Mouse (Mus musculus) ES-CJ7 (cell line): ENCODE data around the gene Pard3b.

Source experiments
- DNase-seq: peaks from one replicate; pipeline ENCODE4 v3.0.0; 2011; ENCODE audit warnings: low read depth, low spot score

Gene Pard3b

DNA sequence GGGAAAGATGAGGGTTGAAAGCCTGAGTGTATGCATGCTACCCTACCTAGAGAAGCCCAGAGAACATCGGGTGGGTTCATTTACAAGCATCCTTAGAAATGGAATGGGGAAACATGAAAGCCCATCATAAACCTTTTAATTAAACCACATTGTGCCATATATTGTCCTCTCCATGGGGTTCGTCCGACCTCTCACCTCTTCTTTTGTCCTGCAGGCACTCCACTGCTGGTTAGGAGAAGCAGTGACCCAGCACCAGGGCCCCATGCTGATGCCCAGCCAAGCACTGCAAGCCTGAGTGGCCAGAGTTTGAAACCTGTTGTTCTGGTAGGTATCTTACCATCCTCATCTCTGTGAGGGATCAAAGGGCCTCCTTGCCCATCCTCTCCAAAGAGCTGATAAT lies 437.5 kb downstream of the Pard3b start:
- no peak for DNase-seq

DNA sequence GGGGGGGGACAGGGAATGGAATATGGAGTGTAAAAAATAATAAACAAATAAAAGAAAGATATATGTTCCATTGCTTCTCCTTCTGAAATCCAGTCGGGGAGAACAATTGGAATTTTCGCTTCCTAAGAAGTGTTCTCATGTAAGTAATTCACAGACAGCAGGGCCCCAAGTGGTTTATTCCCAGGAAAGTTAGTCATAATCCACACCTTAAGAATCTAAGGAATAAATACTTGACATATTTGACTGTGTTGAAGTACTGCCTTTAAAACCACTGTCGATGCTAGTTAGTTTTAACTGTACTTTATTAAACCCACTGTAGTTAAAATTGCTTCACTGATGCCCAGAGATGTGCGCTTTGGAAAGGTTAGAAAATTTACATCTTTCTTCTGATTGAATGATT lies 442.5 kb downstream of the Pard3b start:
- DNase-seq: no peak

DNA sequence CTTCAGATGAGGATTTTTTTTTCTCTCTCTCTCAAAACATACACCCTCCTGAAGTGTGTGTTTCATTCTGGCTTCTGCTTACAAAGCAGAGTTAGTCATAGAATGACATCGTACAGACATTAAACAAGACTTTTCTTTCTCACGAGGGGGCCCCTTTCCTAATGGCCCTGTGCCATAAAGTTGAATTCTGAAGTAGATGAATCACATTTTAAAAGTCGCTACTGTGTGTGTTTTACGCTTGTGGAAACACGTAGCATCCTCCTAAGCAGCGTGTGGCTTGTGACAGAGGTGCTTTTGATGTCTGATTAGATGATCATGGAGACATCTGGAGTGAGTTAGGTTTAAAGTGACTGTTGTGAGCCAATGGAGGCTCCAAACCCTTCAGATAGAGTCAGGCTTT lies 447.4 kb downstream of the Pard3b start:
- no peak for DNase-seq

DNA sequence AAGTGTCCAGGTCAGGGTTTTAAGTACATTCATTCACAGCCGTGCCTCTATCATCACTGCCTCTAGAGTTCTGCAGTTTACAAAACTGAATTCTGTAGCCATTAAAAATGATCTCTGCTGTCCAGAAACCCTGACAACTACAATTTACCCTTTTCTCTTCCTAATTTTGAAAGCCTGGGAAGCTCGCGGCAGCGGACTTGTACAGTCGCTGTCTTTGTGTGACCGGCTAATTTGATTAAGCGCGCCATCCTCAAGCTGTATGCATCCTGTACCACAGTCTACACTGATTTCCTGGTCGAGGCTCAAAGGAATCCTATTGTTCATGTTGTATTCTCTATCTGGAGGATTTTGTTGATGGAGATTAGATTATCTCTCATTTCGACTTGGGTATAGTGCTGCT lies 448.8 kb downstream of the Pard3b start:
- no peak for DNase-seq

DNA sequence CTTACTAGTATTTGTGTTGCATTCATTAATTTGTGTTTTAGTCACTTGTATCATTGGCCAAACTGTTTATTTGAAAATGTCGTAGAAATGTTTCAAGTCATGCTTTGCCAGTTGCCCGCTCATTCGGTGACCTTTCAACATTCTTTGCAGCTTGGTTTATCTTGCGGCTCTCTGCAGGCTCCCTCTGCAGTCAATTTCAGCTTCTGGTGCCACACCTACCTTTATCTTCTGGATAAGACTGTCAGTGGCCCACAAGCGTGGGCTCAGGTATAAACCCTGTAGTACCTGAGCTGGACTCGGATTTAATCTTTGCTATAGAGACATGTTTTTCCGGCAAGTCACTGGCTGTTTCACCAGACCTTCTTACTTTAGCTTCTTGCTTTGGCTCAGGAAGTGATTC lies 456.3 kb downstream of the Pard3b start:
- DNase-seq: no peak

DNA sequence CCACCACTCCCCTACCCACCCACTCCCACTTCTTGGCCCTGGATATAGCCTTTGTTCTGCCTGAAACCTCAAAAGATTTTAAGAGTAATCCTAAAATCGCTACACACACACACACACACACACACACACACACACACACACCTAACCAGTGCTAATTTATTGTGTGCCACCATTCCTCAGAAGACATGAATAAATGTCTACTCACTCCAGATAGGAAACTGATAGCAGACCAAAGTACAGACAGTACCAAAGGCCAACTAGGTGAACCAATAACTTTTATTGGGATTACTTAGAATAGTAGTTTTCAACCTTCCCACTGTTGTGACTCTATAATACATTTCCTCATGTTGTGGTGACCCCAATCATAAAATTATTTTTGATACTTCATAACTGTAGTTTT lies 483.8 kb downstream of the Pard3b start:
- no peak for DNase-seq

DNA sequence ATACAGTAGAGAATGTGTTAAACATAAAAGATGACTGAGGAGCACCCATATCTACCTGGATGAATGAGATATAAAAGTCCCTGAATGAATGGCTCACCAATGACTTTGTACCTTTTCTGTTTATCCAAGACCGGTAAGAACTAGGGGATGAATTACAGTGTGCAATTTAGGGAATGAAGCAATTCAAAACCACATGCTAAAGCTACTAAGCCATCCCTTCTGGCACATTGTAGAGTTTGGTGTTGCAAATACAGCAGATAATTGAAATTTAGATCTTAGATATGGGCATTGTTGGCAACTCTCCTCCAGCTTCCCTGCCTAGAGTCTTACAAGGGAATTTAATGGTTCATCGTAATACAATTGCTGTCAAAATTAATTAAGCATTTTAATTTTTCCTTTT lies 490.6 kb downstream of the Pard3b start:
- DNase-seq: no peak

DNA sequence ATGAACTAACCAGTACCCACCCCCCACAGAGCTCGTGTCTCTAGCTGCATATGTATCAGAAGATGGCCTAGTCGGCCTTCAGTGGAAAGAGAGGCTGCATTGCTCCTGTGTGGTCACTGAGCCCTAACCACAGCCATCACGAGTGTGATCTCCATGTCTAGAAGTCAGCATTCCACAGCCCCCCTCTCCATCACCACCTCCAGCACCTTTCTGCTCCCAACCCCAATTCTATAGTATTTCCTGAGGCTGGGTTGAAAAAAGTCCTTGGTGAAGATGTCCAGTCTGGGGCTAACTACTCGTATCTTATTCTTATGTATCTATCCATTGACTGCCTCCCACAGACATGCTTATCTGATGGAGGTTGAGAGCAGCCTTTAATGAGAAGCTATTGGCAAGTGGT lies 509.5 kb downstream of the Pard3b start:
- DNase-seq: no peak

DNA sequence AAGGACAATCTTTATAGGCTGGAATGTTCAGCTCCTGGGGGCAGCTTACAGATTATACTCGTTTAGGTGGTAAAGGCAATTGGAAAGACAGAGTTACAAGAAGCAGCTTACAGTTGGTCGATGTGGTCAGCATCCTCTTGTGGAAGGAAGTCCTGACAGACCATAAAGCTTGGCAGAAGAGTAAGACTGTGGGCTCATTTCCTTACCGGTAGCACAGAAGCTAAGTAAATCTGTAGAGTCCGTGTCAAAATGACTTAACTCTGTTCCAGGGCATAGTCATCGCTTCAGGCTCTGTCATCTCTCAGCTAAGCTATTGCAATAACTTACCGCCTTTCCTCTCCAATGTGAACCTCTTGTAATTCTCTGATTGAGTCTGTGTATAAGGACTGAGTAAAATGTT lies 510.2 kb downstream of the Pard3b start:
- DNase-seq: no peak

DNA sequence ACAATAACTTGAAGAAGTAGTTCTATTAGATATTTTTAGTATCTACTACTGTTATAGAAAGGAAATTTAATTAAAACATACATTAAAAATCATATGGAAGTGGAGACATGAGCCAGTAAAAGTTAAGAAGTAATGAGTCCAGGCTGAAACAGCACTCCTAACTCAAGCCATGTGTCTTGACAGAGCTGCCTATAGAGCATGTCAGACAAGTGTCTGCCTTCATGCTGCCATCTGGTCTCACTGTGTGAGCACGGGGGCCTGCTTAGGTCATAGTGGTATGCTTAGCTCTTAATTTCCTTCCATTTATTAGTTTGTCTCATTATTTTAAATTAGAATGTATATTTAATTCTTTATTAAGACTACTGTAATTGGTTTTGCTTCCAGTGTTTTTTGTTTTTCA lies 517.3 kb downstream of the Pard3b start:
- DNase-seq: no peak

DNA sequence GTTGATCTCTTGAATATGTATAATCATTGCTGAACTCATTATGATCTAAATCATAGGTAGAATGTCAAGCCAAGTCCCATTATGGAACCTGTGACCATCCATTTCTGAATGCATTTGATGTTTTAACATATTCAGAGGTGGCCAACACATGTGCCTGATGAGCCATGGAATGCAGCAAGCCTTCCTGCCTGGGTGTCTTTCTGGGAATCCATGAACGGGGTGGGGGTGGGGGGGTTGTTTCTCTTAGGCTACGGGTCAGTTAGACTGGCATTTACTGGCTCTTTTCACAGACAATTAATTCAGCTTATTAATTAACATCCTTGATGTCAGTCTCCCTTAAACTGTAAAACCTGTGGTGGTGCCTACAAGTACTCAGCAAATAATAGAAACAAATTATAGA lies 521.0 kb downstream of the Pard3b start:
- no peak for DNase-seq

DNA sequence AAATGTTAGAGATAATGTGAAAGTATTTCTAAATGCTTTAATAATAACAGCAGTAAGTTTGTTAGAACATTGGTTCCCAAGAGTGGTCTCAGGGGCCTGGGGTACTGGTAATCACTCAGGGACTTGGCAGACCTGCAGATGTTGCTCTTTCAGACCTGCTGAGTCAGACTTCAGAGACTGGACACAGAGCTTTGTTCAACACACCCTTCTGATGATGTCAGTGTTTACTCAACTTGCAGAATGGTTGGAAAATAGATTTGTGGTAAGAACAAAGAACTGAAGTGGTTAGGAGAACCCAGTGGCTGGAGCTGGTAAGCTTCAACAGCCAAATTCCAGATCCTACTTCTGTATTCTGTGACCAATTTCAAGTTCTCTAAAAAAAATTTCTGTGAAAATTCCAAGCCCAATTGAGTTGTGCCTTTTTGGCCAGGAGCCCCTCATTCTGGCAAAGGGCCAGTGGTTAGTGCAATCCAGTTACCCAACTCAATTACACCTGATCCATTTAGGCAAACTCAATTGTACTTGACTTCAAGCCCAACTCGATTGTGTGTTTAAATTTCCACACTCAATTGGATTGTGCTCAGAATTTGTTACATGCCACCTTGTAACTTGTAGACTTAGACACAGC lies 536.5 kb downstream of the Pard3b start:
- no peak for DNase-seq

DNA sequence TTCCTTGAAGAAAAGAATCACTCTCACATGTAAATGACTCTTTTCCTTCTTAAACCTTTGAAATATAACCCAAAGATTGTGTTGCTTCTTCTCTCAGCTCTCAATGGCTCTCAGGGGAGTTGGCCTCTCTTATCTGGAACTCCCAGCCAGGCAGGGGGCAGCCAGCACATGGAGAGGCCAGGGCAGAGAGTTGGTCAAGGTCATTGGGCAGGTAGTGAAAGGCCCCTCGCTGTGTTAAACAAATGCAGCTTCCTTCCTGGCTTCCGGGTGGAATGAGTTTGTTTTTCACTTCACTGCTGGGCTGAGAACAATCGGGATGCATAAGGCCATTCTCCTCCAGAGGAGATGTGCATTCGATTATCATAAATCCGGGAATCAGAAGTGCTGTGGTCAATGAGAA lies 543.0 kb downstream of the Pard3b start:
- peak; percentile 97 for DNase-seq

DNA sequence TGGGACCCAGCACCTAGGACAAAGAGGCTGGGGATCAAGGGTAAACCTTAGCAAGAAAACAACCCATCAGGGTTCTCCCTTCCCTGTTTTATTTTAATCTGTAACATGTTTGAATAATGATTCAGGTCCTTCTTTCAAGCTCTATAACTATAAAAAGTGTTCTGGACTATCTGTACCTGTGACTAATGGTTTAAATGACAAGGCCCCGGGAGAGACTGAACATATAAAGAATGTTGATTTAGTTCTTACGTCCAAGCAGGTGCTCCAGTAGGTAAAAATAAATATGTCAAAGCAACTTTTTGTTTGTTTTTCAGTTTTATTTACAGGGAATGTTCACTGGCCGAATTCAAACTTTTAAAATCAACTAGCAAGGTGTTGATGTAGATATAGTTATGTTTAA lies 544.0 kb downstream of the Pard3b start:
- no peak for DNase-seq

DNA sequence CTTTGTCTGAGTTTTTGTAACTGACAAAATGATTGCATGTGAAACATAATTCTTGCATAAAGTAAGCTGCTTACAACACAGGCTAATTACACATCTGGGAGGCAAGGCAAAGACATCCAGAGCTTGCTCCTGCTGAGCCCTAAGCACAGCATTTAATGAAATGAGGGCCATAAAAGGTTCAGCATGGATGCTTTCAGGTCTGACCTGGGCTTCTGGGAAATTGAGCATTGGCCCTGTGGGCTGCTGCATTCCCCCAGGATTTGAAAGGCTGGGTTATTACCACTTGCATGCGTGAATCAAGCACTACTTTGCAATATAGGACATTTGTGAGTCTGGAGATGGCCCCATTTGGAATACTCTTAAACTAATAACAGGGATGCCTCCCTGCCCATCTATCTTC lies 552.2 kb downstream of the Pard3b start:
- DNase-seq: no peak

DNA sequence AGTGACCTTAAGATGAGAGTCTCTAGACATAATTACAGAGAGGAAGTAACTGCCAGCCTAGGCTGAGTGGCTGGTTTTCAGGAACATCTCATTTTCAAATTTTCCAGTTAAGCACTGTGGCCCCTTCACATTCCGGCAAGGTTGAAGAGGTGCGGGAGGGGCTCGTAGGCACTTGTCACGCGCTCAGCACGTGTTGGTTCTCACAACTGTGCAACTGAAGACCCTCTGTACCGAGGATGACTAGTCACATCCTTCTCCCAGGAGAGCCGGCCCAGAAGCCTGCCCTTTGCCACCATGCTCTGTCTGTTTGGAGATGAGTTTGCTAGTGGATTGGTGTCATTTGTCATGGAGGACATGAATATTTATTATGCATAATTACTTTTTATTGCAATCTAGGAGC lies 558.9 kb downstream of the Pard3b start:
- DNase-seq: no peak

DNA sequence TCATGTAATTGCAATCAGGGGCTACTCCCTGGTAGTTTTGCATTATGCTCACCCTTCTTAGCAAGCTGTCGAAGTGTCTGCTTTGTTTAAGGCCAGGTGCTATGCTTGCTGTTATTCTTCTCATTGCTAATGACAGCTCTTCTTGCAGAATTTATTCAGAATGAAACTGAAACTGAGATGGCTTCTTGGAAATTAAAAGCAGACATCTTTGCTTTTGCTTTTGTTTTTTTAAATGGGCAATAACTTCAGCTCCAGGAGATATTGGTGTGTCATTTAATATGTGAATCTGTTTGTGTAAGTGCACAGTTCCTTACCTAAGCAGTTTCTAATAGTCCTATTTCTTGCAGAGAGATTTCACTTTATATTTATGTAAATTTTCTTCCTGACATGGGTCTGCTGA lies 562.3 kb downstream of the Pard3b start:
- no peak for DNase-seq

DNA sequence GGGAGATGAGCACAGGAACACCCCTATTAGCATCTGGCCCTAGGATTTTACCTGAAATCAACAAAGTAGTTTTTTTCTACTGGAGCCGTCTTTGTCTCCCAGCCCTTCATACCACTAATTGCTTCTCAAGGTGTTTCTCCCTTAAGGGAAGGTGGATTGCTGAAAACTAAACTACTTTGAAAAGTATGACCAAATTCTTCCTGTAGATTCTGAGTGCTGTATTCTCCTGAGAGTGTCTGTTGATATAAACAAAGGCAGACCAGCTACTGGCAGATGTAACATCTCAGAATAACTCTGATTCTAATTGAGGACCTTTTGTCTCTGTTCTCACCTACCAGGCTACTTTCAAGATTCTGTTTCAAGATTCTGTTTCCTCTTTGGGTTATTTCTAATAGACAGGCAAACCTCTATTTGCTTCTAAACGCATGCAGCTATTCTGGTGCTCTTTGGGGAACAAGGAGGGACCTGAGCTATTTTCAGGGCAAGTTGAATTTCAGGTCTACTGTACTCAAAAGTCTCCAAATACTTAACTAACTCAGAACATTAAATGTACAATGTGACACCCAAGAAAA lies 563.1 kb downstream of the Pard3b start:
- no peak for DNase-seq

DNA sequence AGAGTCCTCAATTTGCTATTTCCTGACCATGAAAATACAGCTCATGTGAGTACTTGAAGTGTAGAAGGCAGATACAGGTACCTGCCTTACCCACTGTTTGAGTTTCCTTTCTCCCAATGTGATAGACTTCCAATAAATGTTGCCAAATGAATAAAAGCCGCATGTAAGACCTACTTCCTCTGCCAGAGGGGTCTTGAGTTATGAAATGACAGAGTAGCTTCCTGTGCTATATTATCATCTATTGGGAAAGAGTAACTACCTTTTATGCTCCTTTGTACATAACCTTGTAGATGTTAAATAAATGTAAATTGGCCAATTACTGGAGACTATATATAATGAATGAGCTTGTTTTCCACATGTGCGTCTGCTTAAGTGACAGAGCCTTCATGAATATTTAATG lies 574.7 kb downstream of the Pard3b start:
- DNase-seq: no peak

DNA sequence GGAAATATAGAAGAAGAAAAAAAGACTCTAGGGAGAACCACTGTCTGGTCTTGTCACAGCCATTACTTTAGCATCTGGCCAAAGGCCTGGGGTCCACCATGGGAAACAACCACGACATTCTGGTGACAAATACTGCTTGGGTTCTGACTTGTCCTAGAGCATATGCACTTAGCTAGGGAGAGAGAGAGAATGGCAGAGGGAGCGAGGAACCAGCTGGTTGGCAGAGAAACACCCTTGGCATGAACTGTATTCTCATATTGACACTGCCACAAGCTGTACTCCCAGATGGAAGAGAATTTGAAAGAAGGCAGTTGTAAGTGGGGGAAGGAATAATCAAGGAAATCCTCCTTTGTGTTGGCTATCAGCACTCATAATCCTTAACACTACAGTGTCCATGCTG lies 577.2 kb downstream of the Pard3b start:
- DNase-seq: no peak

DNA sequence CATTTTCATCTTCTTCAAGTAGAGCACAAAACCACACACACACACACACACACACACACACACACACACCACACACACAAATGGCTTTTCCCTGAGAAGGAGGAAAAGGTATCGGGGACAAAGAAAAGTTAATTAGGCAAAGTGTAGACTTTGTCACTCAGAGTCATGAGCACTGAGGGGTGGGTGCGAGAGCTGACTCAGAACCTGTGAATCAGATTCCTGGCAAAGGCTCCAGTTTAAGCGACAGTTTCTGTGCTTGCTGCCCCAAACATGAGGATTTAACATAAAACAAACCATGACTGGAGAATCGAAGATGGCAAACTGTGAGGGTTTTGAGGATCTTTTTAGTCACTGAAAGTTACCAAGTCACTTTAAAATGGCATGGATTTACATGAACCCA lies 577.9 kb downstream of the Pard3b start:
- DNase-seq: no peak

DNA sequence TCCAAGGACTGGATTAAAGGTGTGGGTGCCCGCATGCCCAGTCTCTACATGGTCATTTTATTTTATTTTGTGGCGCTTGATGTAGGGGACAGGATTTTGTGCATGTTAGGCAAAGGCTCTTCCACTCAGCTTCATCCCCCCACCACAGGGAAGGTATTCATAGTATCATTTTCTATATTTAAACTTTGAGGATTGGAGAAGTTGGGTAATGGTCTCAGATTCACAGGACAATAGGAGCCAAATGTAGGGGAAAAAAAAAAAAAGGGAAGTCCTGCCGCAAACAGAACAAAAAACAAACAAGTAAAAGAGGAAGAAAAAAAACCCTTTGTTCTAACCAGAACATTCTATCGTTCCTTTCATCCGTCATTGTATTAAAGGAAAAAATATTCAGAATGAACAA lies 590.5 kb downstream of the Pard3b start:
- DNase-seq: no peak

DNA sequence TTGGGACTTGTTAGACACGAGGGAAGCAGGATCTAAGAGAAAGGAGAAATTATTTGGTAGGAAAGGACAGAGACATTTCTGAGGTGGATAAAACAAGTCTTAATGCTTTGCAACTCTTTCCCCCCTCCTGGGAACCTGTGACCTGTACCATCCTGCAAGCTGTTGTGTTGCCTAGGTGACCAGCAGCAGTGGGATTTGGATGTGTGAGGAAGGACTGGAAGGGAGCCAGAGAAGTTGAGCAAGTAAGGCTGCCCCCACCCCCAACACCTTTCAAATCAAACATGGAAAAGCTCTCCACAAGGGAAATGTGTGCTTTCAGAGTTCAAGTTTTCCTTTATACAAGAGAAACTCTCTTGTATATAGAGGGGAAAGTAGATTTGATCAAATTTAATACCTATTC lies 595.4 kb downstream of the Pard3b start:
- DNase-seq: no peak

DNA sequence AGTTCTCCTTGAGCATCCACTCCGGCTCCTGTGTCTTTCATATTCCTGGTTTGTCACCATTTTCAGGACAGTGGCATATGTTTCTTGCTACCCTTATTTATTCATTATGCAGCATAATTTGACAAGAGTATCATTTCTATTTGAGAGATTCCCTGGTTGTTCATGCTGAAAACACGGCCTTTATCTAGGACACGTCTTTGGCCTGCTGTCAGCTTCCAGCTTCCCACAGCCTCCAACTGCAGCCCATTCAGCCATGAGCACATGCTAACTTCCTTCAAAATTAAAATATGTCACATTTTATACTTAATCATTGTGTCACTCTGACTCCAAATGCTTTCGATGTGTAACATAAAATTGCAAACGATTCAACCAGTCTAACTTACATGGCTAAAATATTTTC lies 596.5 kb downstream of the Pard3b start:
- no peak for DNase-seq
